Mouse (Mus musculus) megakaryocyte, embryonic 14.5 days (primary cell): ENCODE results near the gene Bbox1. TPM values are rescaled to one million over a fixed set of nuclear protein-coding genes. Genes with fewer than 3 reads are reported as not detected.

ENCODE experiments used
- H3K27me3 ChIP-seq: replicated peaks from 2 replicates; pipeline ENCODE3; 2012; ENCODE audit warnings: inconsistent platforms
- H3K36me3 ChIP-seq: replicated peaks from 2 replicates; pipeline ENCODE3; 2012; ENCODE audit warnings: low read length, inconsistent platforms, mixed read lengths
- H3K4me1 ChIP-seq: 2 replicates; pipeline ENCODE4 v1.6.1; 2012; ENCODE audit warnings: inconsistent platforms
- H3K4me3 ChIP-seq: replicated peaks from 2 replicates; pipeline ENCODE3; 2012; ENCODE audit warnings: moderate library complexity, mild to moderate bottlenecking, inconsistent platforms
- H3K9me3 ChIP-seq: 2 replicates; pipeline ENCODE4 v1.6.1; 2012; ENCODE audit warnings: inconsistent platforms
- FLI1 ChIP-seq: IDR thresholded peaks from 2 replicates; pipeline ENCODE4 v1.6.1; 2012; ENCODE audit warnings: low read length, inconsistent platforms, mixed read lengths
- GATA1 ChIP-seq: IDR thresholded peaks from 3 replicates; pipeline ENCODE4 v1.6.1; 2012; ENCODE audit warnings: mixed read lengths, low read length, inconsistent platforms, borderline replicate concordance
- polyA plus RNA-seq: library from polyadenylated mRNA; stranded (reverse); fragments of >175 nt; gene quantifications from 2 replicates; pipeline ENCODE4 v1.2.3, GENCODE M21; 2012; ENCODE audit warnings: low replicate concordance; ENCODE audit not compliant: insufficient read depth

The Bbox1 gene
- polyA plus RNA-seq, 1 experiment, result not detected

DNA sequence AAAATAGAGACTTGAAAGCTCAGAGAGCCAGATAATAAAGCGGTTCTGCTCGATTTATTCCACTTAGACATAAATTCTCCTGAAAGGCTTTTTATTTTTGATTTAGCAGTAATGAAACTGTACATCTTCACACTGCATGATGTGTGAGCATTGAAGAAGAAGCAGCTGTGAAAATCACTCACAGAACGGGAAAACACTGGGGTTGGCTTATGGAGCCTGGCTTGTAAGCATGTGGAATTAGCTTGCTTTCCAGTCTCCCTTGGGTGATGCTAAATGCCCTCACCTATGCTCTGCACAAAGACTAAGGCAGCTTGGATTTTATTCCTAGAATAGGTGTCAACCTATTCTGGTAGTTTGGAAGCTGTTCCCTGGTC, 98.7 kb downstream of the Bbox1 start:
- Histone ChIP-seq H3K36me3 (no peaks in the 10 kb centered on the region), H3K4me1 (0 out of 2 replicates have a peak, but pooled peaks cover 1% of the 10 kb centered on the region), H3K4me3 (no peak overlapping the region), H3K27me3 (no peaks in the 10 kb centered on the region), H3K9me3 (peaks cover 4% of the 10 kb centered on the region; the same call in 1 of the 2 replicates)
- no peak for TF ChIP-seq FLI1
- no peak for TF ChIP-seq GATA1

GRCm38 (mm10) chr2:110214991-110215684, 99.2 kb downstream of the Bbox1 start:
- TF ChIP-seq GATA1 (no peak), FLI1 (no peak)
- H3K27me3 ChIP-seq, result no peaks in the 10 kb centered on the region

DNA sequence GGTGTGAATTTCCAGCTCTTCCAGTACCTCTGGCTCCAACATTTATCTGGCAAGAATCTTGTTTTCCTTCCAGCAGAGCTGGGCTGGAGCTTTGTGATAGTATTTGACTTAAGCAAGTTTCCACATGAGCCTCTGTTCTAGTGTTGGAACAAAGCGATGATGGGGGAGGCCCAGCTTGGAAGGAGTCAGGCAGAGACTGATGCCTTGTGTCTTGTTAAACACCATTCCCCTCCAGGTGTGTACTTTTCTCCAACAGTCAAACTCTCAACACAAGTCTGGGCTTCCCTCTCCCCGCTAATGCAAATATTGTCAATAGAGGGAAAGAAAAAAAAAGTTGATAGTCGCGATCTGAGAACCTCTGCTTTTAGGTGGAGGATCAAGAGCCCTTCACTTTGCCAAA, 100.1 kb downstream of the Bbox1 start:
- no peaks in the 10 kb centered on the region for H3K27me3 ChIP-seq
- 0 out of 2 replicates have a peak, but pooled peaks cover 4% of the 10 kb centered on the region for H3K4me1 ChIP-seq
- H3K36me3 ChIP-seq, result no peaks in the 10 kb centered on the region
- peaks cover 3% of the 10 kb centered on the region; the same call in 1 of the 2 replicates for H3K9me3 ChIP-seq
- TF ChIP-seq GATA1, result no peak
- TF ChIP-seq FLI1, result no peak
- no peak overlapping the region for H3K4me3 ChIP-seq

More at GRCm38 (mm10) chr2:110214991-110215684, 99.2 kb downstream of the Bbox1 start:
- H3K4me3 ChIP-seq, result no peak overlapping the region
- H3K36me3 ChIP-seq, result no peaks in the 10 kb centered on the region
- H3K9me3 ChIP-seq, result no peaks in the 10 kb centered on the region
- 0 out of 2 replicates have a peak, but pooled peaks cover 4% of the 10 kb centered on the region for H3K4me1 ChIP-seq

Other genes starting within 250 kb of the Bbox1 start
- not detected in 2 replicates for gene Fibin, start 48.6 kb upstream of the Bbox1 start, polyA plus RNA-seq